Mouse (Mus musculus) bone marrow macrophage, adult 2 months (primary cell): ENCODE measurements at regions not wholly inside any gene's neighbourhood (a gene's known extent, or its start where the extent isn't known, plus 50 kb on each side); places are given as distances from the start of the nearest gene placed in this dataset.

ENCODE experiments used
- H3K27ac ChIP-seq: 2 replicates; pipeline ENCODE4 v1.5.1; 2012; ENCODE audit warnings: low read depth, low read length; ENCODE audit not compliant: insufficient read depth
- H3K4me1 ChIP-seq: 2 replicates; pipeline ENCODE4 v1.6.1; 2012; ENCODE audit warnings: low read length; ENCODE audit not compliant: control insufficient read depth, insufficient read depth
- H3K4me3 ChIP-seq: 2 replicates; pipeline ENCODE4 v1.5.1; 2012; ENCODE audit warnings: mild to moderate bottlenecking, low read length, moderate library complexity; ENCODE audit not compliant: insufficient read depth
- CTCF ChIP-seq: IDR thresholded peaks from 2 replicates; pipeline ENCODE4 v1.5.1; 2012; ENCODE audit warnings: low read depth, mild to moderate bottlenecking, low read length, moderate library complexity
- POLR2A ChIP-seq: IDR thresholded peaks from 2 replicates; pipeline ENCODE4 v1.6.1; 2012; ENCODE audit warnings: mild to moderate bottlenecking, low read depth, low read length, borderline replicate concordance

- TF ChIP-seq POLR2A, result no peak
- TF ChIP-seq CTCF, result no peak
- Histone ChIP-seq H3K27ac (no peak overlapping the region), H3K4me1 (peaks cover 19% of the 10 kb centered on the region)
These were observed 55.9 kb upstream of the Btrc start for GRCm38 (mm10) chr19:45307299-45308275.

GRCm38 (mm10) chr19:45308676-45309275 lies 54.8 kb upstream of the Btrc start:
- H3K4me3 ChIP-seq, result no peak overlapping the region
- H3K4me1 ChIP-seq, result peaks cover 19% of the 10 kb centered on the region
- no peak overlapping the region for H3K27ac ChIP-seq
- TF ChIP-seq POLR2A, result no peak
- peak; percentile 40; the same call in 1 of the 2 replicates for TF ChIP-seq CTCF

More at GRCm38 (mm10) chr19:45307299-45308275, 55.9 kb upstream of the Btrc start:
- H3K4me3 ChIP-seq, result no peak overlapping the region

- Histone ChIP-seq H3K27ac (no peak overlapping the region), H3K4me3 (no peak overlapping the region), H3K4me1 (peaks cover 19% of the 10 kb centered on the region)
- TF ChIP-seq CTCF (no peak), POLR2A (no peak)
These were observed 53.1 kb upstream of the Btrc start for GRCm38 (mm10) chr19:45310291-45310881.

- Histone ChIP-seq H3K4me1 (peaks cover 19% of the 10 kb centered on the region), H3K27ac (no peak overlapping the region), H3K4me3 (peak overlapping the region; percentile 33)
- no peak for TF ChIP-seq POLR2A
- TF ChIP-seq CTCF, result no peak
These were observed 52.5 kb upstream of the Btrc start for GRCm38 (mm10) chr19:45310944-45311603.

- peaks cover 19% of the 10 kb centered on the region for H3K4me1 ChIP-seq
- no peak overlapping the region for H3K4me3 ChIP-seq
- no peak overlapping the region for H3K27ac ChIP-seq
- no peak for TF ChIP-seq POLR2A
- no peak for TF ChIP-seq CTCF
These were observed 51.5 kb upstream of the Btrc start for GRCm38 (mm10) chr19:45311831-45312537.

DNA sequence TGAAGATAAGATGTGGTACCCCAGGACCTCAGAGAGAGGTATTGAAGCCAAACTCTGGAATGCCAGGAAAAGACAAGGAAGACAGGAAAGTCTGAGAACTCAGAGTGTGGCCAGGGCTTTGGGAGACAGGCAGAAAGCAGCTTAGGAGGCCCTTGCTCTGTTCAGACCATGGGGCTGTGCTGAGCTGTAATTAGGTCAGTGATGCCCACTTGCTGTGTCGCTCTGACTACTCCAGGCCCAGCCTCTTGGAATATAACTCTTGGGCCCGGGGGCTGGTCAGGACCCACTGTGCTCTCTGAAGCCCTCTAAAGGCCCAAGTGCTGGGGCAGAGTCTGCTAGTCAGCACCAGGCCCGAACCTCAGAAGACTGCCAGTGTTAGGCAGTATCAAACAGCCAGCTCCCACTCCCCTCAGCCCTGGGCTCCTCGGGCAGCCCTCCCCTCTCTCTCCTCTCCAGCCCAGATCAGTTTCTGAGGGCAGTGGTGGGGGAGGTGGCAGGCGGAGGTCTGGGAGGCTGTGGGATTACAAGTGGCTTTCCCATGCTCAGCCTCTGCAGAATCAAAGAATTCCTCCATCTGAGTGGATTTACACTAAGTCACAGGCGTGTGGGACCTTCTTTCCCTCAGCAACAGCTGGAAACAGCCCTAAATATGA lies 50.7 kb upstream of the Btrc start:
- Histone ChIP-seq H3K4me1 (peaks cover 13% of the 10 kb centered on the region), H3K27ac (no peak overlapping the region), H3K4me3 (no peak overlapping the region)
- TF ChIP-seq POLR2A (no peak), CTCF (no peak)
